Mouse (Mus musculus) Patski (cell line): ENCODE measurements around the gene Pik3r1. TPM values are rescaled to one million over a fixed set of nuclear protein-coding genes. Genes with fewer than 3 reads are reported as not detected.

Experiments used
- ATAC-seq: fragments of 100-300 bp; one replicate; pipeline ENCODE4 v1.8.0; 2021
- CTCF ChIA-PET: fragments of 350-600 bp; sonication (Branson Sonifier 250); formaldehyde crosslinking; loops from one replicate; lab custom pipeline; 2022; ENCODE audit warnings: inconsistent platforms; lab: Charles Lee
- POLR2A ChIA-PET: fragments of 350-600 bp; sonication (Branson Sonifier 250); formaldehyde crosslinking; loops from one replicate; lab custom pipeline; 2022; ENCODE audit warnings: antibody characterized with exemption, inconsistent platforms; lab: Charles Lee
- DNase-seq: peaks from one replicate; pipeline ENCODE4 v3.0.0-alpha.2; 2011; ENCODE audit warnings: low read depth, low spot score
- H3K27me3 ChIP-seq: fragments of 371-371 bp; one replicate; pipeline ENCODE4 v1.5.1; 2021
- CTCF ChIP-seq: fragments of 100-300 bp; IDR thresholded peaks from one replicate; pipeline ENCODE4 v1.5.1; 2021
- in situ Hi-C: fragments of 300-500 bp; cut with MboI; formaldehyde crosslinking; loops from 3 replicates; pipeline ENCODE4 v1.11.1; 2018; ENCODE audit warnings: low pct_unique_long_range_greater_than_20kb, mixed read lengths
- polyA plus RNA-seq: library from polyadenylated mRNA; unstranded; gene quantifications from one replicate; pipeline ENCODE4 v1.2.3, GENCODE M21; 2021

The Pik3r1 gene
- polyA plus RNA-seq, 1 experiment from 2014 or later = 31.1 TPM

- in situ Hi-C loops = no loop called here
- no peaks in the 10 kb centered on the region for H3K27me3 ChIP-seq
- ChIA-PET CTCF (no interaction called here), POLR2A (interaction anchor here (0.6 to 0.7 kb wide), 2 partner anchors 51 to 120 kb away, joined by 3 read pairs; no protein-coding TSS in a partner anchor)
- DNase-seq (no peak), ATAC-seq (no peak)
- no peak for TF ChIP-seq CTCF
Measured at GRCm38 (mm10) chr13:101759281-101759871, 8.6 kb downstream of the Pik3r1 start.

DNA sequence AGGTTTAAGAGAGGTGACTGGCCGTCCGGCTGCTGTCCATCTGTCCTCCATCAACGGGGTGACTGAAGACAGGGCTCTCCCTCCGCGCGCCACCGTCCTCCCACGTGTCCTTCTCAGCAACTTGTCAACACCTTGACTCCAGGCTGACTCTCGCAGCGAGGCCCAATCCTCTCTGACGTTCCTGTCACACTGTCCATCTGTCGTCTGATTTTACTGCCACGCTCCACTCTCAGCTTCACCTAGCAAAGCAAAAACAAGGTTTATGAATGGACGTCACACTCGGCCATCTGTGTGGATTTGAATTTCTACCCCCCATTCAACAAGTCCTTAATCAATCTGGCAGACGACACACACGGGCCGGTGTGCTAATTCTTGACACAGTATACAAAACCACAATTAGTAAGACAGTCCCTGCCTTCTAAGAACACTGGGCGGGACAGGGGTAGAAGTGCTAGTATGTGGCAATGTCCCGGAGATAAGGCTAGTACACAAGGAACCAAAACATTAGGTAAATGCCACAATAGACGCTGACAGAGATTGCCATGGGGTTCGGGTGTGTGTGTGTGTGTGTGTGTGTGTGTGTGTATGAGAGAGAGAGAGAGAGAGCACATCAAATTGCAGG is 10.1 kb downstream of the Pik3r1 start:
- POLR2A ChIA-PET = no interaction called here
- CTCF ChIA-PET = no interaction called here
- TF ChIP-seq CTCF = no peak
- H3K27me3 ChIP-seq = no peaks in the 10 kb centered on the region
- ATAC-seq (no peak), DNase-seq (no peak)
- in situ Hi-C loops = no loop called here

- DNase-seq (no peak), ATAC-seq (no peak)
- in situ Hi-C loops = no loop called here
- ChIA-PET POLR2A (interaction anchor here (0.7 to 0.8 kb wide), 2 partner anchors 11 to 14 kb away, joined by 3 read pairs; no protein-coding TSS in a partner anchor), CTCF (interaction anchor here (1.5 kb wide), 1 partner anchor 11 kb away, joined by 4 read pairs; no protein-coding TSS in a partner anchor)
- TF ChIP-seq CTCF = no peak
- H3K27me3 ChIP-seq = no peaks in the 10 kb centered on the region
Measured at GRCm38 (mm10) chr13:101755228-101755627, 12.8 kb downstream of the Pik3r1 start.

GRCm38 (mm10) chr13:101753639-101754038 is 14.4 kb downstream of the Pik3r1 start:
- ATAC-seq = no peak
- H3K27me3 ChIP-seq = no peaks in the 10 kb centered on the region
- CTCF ChIA-PET = interaction anchor here (2.4 kb wide), 1 partner anchor 18 kb away, joined by 9 read pairs; no protein-coding TSS in a partner anchor
- no peak for TF ChIP-seq CTCF
- DNase-seq = no peak
- in situ Hi-C loops = no loop called here
- POLR2A ChIA-PET = interaction anchor here (0.5 kb wide), 1 partner anchor 530 kb away, joined by 4 read pairs; no protein-coding TSS in a partner anchor

GRCm38 (mm10) chr13:101751816-101752215 is 16.2 kb downstream of the Pik3r1 start:
- ATAC-seq = no peak
- TF ChIP-seq CTCF = no peak
- DNase-seq = no peak
- in situ Hi-C loops = no loop called here
- POLR2A ChIA-PET = no interaction called here
- no peaks in the 10 kb centered on the region for H3K27me3 ChIP-seq
- CTCF ChIA-PET = interaction anchor here (0.9 to 2.4 kb wide), 3 partner anchors 9 to 16 kb away, joined by 3 to 9 read pairs (median 4); no protein-coding TSS in a partner anchor

DNA sequence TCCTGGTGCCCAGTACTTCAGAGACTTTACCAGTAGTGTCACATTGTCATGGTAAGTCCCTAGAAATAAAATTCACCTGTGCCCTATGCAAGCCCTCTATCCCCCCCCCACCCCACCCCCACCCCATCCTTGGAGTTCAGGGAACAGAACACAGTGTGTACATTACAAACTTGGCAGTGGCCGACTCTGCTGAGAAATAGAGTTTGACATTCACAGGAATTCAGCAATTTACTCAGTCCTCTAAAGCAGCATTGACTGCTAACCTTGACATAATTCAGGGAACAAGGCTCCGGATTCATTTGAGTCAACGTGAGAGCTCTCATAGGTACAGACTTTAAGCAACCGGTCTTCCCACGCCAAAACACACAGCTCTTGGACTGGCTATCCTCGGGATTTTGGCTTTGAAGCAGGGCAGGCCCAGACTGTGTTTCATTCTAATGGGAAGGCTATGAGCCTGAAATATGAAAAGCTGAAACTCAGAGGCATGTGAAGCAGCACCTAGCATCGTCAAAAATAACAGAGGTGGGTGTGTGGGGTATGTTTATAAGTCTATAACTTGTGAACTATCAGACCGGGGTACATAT is 21.9 kb downstream of the Pik3r1 start:
- no peak for TF ChIP-seq CTCF
- DNase-seq = no peak
- ChIA-PET CTCF (interaction anchor here (1.2 kb wide), 1 partner anchor 9 kb away, joined by 3 read pairs; no protein-coding TSS in a partner anchor), POLR2A (interaction anchor here (0.7 kb wide), 1 partner anchor 10 kb away, joined by 6 read pairs; no protein-coding TSS in a partner anchor)
- H3K27me3 ChIP-seq = no peaks in the 10 kb centered on the region
- ATAC-seq = no peak
- in situ Hi-C loops = loop anchor here (25.0 kb wide), 1 partner anchor 1141 kb away; no protein-coding TSS in a partner anchor

- in situ Hi-C loops = loop anchor here (25.0 kb wide), 1 partner anchor 1142 kb away; no protein-coding TSS in a partner anchor
- no peak for ATAC-seq
- no peak for TF ChIP-seq CTCF
- ChIA-PET CTCF (no interaction called here), POLR2A (interaction anchor here (0.6 kb wide), 1 partner anchor 40 kb away, joined by 3 read pairs; no protein-coding TSS in a partner anchor)
- DNase-seq = no peak
- H3K27me3 ChIP-seq = no peaks in the 10 kb centered on the region
Measured at GRCm38 (mm10) chr13:101744943-101745342, 23.1 kb downstream of the Pik3r1 start.

GRCm38 (mm10) chr13:101744053-101744452 is 24.0 kb downstream of the Pik3r1 start:
- no peaks in the 10 kb centered on the region for H3K27me3 ChIP-seq
- no peak for TF ChIP-seq CTCF
- DNase-seq (no peak), ATAC-seq (no peak)
- in situ Hi-C loops = loop anchor here (25.0 kb wide), 1 partner anchor 1143 kb away; no protein-coding TSS in a partner anchor
- ChIA-PET POLR2A (interaction anchor here (0.6 to 0.8 kb wide), 2 partner anchors 11 to 41 kb away, joined by 3 read pairs; no protein-coding TSS in a partner anchor), CTCF (no interaction called here)

GRCm38 (mm10) chr13:101743247-101743646 is 24.8 kb downstream of the Pik3r1 start:
- no peak for ATAC-seq
- in situ Hi-C loops = loop anchor here (25.0 kb wide), 1 partner anchor 1144 kb away; no protein-coding TSS in a partner anchor
- no peak for TF ChIP-seq CTCF
- ChIA-PET POLR2A (no interaction called here), CTCF (interaction anchor here (1.0 to 1.2 kb wide), 2 partner anchors 8 to 23 kb away, joined by 3 read pairs; no protein-coding TSS in a partner anchor)
- DNase-seq = no peak
- no peaks in the 10 kb centered on the region for H3K27me3 ChIP-seq

- no peak for DNase-seq
Measured at GRCm38 (mm10) chr13:101742596-101742995, 25.4 kb downstream of the Pik3r1 start.

More at GRCm38 (mm10) chr13:101742596-101742995, 25.4 kb downstream of the Pik3r1 start:
- no peaks in the 10 kb centered on the region for H3K27me3 ChIP-seq
- no peak for ATAC-seq
- CTCF ChIA-PET = interaction anchor here (1.0 to 1.2 kb wide), 2 partner anchors 9 to 24 kb away, joined by 3 read pairs; no protein-coding TSS in a partner anchor
- in situ Hi-C loops = loop anchor here (25.0 kb wide), 1 partner anchor 1145 kb away; no protein-coding TSS in a partner anchor
- no peak for TF ChIP-seq CTCF
- POLR2A ChIA-PET = no interaction called here
